Mouse (Mus musculus) olfactory bulb, adult 2 months (tissue): ENCODE data around the gene Dda1.

Experiments used
- CTCF ChIP-seq: fragments of 200-500 bp; IDR thresholded peaks from 2 replicates; pipeline ENCODE4 v1.5.1; 2012; ENCODE audit warnings: low read depth, mild to moderate bottlenecking, low read length, moderate library complexity; ENCODE audit not compliant: insufficient read depth
- POLR2A ChIP-seq: fragments of 200-500 bp; IDR thresholded peaks from 2 replicates; pipeline ENCODE4 v1.6.1; 2012; ENCODE audit warnings: mild to moderate bottlenecking, low read depth, low read length, moderate library complexity; ENCODE audit not compliant: insufficient read depth

DNA sequence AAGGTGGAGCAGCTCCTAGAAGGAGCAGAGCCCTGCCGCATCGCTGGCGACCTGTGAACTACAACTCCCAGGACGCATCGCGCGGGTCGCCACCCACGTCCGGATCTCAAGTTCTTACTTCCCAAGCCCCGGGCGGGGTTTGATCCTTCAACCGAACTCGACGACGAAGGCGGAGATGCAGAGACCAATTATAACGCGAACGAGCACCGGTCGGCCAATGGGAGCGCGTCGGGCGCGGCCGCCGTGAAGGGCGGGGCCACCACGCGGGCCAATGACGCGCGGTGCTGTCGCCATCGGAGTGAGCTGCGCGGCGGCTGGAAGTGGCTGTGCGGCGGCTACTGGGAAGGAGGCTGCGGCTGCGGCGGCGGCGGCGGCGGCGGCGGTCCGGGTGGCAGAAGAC lies at the start of gene Dda1:
- TF ChIP-seq CTCF = no peak
- TF ChIP-seq POLR2A = peak; percentile 67
